Mouse (Mus musculus) gastrocnemius, adult 18-20 months (tissue): Measurements from ENCODE around the gene Zfp629. TPM values are rescaled to one million over a fixed set of nuclear protein-coding genes. Genes with fewer than 3 reads are reported as not detected.
A peak's percentile ranks its signal among the peaks of the same experiment; 100 is the strongest.

ENCODE experiments used
- DNase-seq: peaks from one replicate; pipeline ENCODE4 v3.0.0; 2021; ENCODE audit warnings: low spot score
- total RNA-seq, 2 experiments: library from RNA; stranded (reverse); gene quantifications; 2 replicates each; pipeline ENCODE4 v1.2.3; 2021

Gene Zfp629
- total RNA-seq, 2 experiments from 2014 or later, result 7.4 to 9.5 TPM

DNA sequence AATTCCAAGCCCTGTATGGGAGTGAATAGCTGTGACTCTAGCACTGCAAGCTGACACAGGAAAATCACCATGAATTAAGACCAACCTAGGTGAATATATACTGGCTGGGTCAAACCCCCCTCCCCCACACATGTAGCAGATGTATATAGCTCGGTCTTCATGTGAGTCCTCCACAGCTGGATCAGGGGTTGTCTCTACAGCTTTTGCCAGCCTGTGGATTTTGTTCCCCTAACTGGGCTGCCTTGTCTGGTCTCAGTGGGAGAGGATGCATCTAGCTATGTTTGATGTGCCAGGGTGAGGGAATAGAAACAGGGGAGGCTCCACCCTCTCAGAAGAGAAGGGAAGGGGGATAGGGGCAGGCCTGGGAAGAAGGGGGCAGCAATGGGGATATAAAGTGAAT lies 739 bp upstream of the Zfp629 start:
- no peak for DNase-seq

DNA sequence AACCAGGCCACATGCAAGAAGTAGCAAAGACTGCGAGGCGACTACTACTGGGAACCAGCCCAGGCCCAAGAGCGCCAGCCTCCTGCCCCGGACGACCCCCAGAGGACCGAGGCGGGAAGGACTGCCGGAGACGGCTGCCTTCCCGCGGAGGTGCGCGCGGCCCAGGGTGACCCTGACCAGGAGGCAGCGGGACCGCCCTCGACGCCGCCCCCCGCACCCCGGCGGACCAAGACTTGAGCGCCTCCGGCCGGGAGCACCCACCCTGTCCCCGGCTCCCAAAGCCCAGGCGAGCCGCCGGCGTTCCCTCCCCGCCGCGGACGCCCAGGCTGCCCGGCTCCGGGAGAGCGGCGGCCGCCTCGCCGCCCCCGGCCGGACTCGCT lies 1.1 kb downstream of the Zfp629 start:
- DNase-seq, result peak; percentile 28

DNA sequence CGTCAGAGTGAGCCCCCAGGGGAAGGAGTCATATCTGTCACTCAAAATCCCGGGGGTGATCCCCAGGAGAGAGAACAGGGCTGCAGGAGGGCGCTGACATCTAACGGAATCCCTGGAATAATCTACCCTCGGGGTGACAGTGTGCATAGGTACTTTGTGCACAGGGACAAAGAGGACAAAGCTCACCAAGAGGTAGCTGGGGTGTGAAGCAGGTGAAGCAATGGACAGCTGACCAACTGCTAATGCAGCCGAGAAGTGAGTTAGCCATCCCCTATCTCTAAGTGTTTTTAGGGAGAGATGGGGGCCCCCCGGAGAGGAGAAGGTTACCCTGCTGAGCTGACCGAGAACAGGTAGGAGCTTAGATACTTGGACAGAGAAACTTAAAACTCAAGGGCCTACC lies 1.5 kb downstream of the Zfp629 start:
- peak; percentile 0 for DNase-seq

DNA sequence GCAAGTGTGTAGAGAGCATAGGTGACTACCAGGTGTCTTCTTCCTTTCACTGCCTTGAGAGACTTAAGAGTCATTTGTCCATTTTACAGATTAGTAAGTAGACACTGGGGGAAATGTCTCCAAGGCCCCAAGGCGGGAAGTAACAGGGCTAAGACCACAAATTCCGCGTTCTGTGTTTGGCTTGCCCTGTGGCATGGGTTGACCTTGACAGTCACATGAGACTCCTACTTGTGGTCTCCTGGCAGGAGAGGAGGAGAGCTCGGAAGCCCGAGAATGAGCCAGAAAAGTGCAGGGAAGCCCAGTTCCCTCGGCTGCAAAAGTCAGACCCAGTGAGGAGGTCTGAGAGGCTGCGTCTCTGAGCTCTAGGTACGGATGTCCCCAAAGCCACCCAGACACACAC lies 2.1 kb downstream of the Zfp629 start:
- DNase-seq, result no peak

DNA sequence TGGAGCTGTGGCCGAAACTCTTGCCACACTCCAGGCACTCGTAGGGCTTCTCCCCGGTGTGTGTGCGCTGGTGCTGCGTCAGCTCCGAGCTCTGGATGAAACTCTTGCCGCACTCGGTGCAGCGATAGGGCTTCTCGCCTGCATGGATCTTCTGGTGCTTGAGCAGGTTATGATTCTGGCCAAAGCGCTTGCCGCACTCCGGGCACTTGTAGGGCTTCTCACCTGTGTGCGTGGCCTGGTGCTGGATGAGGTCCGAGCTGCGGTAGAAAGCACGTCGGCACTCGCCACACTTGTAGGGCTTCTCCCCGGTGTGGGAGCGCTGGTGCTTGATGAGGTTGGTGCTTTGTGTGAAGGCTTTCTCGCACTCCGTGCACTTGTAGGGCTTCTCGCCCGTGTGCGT lies 4.0 kb downstream of the Zfp629 start:
- DNase-seq, result no peak

DNA sequence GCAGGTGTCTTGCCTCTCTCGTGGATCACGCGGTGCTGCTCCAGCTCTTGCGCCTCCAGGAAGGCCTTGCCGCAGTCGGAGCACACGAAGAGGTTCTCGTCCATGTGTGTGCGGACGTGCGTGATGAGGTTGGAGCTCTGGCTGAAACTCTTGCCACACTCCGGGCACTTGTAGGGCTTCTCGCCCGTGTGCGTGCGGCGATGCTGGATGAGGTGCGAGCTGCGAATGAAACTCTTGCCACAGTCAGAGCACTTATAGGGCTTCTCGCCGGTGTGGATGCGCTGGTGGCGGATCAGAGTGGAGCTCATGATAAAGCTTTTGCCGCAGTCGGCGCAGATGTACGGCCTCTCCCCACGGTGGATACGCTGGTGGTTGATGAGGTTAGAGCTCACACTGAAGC lies 4.6 kb downstream of the Zfp629 start:
- no peak for DNase-seq

DNA sequence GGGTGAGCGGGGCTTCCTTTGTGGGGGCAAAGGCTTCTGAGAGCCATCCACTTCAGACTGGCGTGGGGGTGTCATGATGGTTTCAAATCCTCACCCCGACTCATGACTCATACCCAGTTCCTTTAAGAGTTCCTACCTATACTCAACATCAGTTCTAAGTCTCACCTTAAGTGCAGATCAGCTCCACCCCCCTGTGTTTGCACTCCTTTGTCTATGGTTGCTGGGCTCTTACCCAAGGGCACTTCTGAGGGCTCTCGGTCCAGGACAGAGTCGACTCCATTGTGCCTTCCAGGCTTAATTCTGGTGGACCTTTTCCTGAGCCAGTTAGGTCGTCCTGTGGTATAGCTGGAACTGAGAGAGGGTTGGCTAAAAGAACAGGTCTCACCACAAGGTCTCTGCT lies 8.4 kb downstream of the Zfp629 start:
- DNase-seq, result no peak

DNA sequence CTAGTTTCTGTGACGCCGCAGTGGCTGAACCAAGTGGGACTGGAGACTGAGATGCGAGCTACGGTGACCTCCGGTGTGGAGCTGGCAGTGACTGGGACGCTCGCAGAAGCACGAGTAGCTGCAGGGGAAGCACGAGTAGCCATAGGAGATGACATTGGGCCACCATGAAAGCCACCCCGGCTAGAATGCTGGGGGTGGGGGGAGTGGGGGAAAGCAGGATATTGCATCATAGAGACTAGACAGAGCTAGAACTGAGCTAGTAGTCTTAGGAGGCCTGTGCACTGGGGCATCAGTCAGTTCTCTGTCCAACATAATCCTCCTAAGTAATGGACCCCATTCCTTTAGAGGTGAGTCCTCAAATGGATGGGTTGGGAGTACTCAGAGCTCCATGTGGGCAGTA lies 11.3 kb downstream of the Zfp629 start:
- DNase-seq, result no peak

DNA sequence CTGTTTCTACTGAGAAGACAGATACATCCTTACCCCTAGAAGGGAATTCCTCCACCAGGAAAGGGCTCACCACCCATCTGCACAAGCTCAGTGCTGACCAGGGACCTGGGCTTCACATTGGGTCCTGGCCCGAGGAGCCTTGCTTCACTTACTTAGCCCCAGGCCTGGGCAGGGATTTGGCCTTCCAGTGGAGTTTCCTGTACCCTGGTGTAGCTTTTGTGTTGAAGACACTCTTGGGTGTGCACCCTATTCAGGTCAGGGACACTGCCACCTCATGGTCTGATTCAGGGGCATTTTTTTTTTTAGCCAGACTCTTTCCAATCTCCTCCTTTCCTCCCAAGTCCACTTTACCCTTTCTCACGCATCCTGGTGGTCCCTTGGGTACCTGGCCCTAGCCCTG lies 12.7 kb downstream of the Zfp629 start:
- no peak for DNase-seq

DNA sequence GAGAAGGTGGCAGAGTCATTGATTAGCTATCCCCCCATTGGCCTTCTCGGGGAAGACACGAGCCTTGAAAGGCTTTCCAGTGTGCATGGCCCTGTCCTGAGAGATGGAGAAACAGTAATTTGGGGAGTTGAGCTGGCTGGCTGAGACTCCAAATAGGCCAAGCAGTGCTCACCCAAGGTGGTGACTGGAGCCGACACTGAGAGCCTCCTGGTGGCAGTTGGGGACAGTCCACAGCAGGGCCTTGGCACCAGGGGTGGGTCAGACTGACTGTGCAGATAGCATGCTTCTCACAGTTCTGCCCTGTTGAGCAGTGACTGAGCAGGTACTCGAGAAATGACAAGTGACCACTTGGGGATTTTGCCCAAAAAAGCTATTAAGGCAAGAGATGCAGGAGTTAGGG lies 13.9 kb downstream of the Zfp629 start:
- DNase-seq, result no peak

DNA sequence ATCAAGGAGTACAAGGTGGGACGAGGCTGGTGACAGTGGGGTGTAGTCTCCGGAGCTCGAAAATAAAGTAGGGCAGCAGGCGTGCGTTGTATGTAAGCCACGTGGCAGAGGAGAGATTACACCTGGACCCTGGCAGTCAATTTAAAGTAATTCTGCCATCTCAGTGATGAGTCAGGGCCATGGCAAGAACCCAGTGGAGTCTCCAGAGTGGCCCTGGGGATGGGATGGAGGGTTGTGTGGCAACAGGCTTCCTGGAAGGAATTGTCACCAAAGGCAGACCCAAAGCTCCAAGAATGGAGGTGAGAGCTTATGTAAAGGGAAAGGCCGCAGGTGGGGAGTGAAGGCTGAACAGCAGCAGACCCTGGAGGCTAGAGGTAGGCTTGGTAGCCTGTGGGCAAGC lies 15.0 kb downstream of the Zfp629 start:
- no peak for DNase-seq

DNA sequence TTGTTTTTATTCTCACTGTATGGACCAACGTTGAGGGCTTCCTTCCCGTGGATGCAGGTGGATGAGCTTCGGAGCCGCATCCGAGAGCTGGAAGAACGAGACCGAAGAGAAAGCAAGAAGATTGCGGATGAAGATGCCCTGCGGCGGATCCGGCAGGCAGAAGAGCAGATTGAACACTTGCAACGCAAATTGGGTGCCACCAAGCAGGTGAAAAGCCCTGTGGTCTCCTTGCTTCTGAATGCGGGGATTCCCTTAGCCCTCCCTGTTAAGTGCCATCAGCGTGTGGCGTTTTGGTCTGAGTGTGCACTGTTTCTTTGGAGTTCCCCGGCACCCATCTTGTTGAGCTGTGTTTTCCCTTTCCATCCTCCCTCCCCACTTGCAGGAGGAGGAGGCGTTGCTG lies 18.9 kb downstream of the Zfp629 start:
- no peak for DNase-seq

DNA sequence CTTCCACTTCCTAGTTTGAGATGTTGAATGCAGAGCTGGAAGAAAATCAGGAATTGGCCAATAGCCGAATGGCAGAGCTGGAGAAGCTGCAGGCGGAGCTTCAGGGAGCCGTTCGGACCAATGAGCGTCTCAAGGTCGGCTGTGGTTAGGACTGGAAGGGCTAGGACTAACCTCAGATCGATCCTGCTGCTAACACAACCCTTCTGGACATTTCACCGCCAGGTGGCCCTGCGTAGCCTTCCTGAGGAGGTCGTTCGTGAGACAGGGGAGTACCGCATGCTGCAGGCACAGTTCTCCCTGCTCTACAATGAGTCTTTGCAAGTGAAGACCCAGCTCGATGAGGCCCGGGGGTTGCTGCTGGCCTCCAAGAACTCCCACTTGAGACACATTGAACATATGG lies 23.0 kb downstream of the Zfp629 start:
- no peak for DNase-seq

DNA sequence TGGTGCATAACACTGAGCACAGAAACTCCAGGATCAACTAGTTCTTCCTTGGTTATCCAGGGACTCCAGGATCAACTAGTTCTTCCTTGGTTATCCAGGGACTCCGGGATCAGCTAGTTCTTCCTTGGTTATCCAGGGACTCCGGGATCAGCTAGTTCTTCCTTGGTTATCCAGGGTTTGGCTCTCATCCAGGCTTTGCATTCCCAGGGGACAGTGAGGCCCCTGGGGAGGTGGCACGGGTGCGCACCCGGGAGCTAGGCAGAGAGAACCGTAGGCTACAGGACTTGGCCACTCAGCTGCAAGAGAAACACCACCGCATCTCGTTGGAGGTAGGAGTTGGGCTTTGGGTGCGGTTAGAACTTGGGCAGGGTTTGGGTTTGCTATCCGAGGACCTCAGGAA lies 24.5 kb downstream of the Zfp629 start:
- no peak for DNase-seq

DNA sequence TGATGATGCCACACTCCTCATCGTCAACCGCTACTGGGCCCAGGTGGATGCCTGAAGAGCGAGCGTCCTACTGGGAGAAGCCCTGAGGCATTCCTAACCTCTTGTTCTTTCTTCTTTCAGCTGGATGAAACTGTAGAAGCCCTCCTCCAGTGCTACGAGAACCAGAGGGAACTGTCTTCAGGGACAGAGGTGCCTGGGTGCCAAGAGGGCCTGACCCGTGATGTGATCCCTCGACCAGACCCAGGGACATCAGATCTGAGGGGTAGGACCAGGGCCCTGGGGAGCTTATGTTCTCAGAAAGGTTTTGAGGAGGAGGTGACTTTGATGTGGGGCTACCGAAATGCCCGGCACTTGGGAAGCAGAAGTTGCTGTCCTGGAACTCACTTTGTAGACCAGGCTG lies 26.0 kb downstream of the Zfp629 start:
- no peak for DNase-seq

DNA sequence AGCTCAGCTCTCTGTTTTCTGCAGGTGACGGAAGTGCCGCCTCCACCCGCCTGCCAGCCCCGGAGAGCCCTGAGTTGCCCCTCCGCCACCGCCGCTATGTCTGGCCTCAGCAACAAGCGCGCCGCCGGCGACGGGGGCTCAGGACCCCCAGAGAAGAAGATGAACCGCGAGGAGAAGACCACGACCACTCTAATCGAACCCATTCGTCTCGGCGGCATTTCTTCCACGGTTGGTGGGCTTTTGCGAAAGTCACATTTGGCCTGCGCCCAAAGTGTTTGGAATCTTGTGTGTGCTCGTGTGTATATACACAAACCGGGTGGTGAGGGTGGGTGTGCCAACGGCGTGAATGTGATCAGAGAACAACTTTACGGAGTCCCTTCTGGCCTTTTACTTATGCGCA lies 26.7 kb downstream of the Zfp629 start:
- no peak for DNase-seq

DNA sequence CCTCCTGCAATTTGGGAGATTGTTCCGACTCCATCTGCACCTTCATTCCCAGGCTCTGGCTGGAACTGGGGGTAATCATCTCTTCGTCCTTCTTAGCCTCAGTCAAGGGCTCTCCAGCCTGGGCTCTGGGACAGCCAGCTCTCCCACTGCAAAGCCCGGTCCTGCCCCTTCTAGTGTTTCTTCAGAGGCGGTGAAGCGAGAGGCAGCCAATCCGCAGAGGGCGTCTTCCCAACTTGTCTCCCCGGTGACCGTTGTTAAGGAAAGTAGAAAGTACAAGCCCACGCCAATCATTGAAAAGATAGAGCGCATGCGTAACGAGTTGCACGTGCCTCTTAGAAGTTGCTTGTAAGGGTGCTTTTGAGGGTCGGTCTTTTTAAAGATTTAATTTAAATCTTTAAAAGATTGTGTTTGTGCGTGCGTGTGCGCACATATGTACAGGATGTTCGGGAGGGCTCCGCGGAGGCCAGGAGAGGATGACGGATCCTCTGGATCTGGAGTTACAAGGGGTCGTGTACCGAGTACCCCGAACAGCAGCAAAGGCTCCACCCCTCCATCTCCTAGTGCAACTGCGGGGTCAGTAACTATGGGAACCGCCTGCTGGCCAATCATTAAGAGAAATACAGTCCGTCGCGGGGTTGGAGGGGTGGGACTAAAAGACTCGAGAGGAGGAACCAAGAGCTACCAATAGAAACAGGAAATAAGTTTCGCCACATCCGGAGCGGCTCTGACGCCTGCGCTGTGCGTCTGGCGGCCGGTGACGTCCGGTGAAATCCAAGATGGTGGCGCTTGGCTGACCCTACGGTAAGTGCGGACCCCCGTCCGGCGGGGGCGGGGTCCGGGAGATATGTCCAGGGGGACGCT lies 27.4 kb downstream of the Zfp629 start, which contains the start of the genes Ccdc189 and Rnf40:
Ccdc189 (minus strand) TSS at position 585 of the 861 bp plus-strand sequence.
Rnf40 (plus strand) TSS at position 757 of the 861 bp plus-strand sequence.
- DNase-seq, result peak; percentile 96

DNA sequence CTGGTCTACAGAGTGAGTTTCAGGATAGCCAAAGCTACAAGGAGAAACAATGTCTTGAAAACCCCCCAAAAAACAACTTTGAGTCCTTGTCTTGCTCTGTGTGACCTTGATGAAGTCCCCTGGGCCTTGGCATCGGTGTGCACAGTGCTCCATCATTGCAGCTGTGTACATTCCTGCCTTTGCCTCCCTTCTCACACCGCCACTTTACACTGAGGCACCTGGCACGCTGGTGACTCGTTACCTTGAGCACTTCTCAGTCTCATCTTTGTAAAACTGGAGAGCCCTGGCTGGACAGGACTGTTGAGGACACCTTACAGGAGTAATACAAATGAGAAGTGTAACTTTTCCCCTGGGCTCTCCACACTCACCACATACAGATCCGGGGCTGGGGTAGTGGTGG lies 28.4 kb downstream of the Zfp629 start:
- DNase-seq, result no peak

DNA sequence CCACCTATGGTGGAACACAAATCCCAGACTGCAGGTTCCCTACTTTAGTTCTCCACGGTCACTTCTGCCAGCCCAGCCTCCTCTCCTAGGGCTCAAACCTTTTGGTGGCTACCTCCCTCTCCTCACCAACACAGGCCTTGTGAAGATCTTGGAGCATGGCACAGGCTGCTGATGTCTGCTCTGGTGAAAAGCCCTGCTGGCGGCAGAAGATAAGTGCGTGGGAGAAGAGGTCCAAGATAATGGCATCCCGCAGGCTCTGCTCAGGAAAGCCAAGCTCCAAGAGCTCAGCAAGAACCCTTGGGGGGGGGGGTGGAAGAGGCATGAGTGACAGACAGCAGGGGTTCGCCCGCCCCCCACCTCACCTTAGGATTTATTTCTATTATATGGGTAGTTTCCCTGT lies 29.4 kb downstream of the Zfp629 start:
- no peak for DNase-seq

DNA sequence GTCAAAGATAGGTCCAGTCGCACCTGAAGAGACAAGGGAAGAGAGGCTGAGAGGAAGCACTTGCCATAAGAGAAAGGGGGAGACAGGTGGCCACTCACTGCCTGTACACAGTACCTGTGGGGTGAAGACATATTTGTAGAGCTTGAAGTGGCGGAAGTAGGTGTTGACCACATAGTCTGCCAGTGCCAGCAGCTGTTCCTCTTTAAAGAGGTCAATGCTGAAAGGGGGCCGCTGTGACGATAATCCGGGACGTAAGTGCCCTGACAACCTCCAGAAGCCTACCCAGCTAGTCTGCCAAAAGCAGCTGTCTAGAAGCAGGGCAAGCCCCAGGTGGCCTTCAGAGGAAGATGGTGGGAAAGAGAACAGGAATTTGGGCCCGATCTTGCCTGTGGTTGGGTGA lies 30.6 kb downstream of the Zfp629 start:
- no peak for DNase-seq

DNA sequence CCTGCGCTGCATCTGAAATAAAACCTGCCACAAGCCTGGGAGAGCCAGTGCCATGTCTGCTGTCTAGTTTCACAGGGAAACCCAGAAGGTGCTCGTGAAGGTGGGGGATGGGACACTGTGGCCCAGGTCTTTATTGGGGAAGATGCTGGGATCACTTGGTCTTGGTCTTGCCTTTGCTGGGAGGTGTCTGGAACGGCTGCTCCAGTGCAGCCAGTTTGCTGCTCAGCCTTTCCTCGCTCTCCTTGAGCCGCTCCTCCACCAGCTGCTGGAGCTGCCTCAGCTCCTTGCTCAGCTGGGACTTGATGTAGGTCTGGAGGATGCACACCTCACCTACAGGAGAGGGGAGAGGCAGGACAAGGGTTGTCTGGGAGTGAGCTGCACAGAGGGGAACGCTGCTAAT lies 32.3 kb downstream of the Zfp629 start:
- no peak for DNase-seq

DNA sequence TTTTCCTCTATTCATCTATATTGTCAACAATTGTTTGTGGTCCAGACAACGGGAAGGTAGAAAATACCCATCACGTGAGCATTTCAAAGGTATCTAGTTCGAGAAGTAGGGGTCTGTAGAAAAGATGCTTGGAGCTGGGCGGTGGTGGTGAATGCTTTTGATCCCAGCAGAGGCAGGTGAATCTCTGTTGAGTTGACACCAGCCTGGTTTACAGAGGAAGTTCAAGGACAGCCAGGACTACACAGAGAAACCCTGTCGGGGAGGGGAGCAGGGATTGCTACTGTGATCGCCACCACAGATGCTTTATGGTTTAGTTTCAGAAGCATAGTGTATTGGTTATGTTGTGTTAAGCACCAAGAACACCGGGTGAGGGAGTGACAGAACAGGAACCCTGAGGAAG lies 41.5 kb downstream of the Zfp629 start:
- no peak for DNase-seq

DNA sequence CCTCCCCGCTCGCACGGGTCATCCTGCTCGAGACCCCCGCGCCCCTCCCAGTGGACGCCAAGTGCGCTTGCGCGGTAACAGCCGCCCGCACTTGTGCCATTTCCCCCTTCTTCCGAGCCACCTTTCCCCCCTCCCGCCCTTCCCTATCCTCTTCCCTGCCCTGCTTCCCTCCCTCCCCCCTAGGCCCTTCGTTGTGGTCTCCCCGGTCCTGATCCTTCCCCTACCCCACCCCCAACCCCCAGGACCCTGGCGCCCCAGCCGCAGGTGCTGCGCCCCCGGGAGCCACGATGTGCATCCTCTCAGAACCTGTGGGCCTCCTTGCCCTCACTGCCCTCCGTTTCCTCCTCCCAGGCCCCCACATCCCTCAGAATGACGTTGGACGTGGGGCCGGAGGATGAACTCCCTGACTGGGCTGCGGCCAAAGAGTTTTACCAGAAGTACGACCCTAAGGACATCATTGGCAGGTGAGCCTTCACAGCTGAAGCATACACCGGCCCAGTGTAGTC lies 42.0 kb downstream of the Zfp629 start:
- DNase-seq, result no peak
